Mouse (Mus musculus): ENCODE results near the gene Serpina3n. TPM values are rescaled to one million over a fixed set of nuclear protein-coding genes. Genes with fewer than 3 reads are reported as not detected.
A peak's percentile ranks its signal among the peaks of the same experiment; 100 is the strongest.
"Not testable (repeated sequence)": the region's sequence is repeated elsewhere in the genome, so short reads cannot be mapped to it uniquely, and the experiment has no call there.

Gene Serpina3n
- polyA plus RNA-seq, 1 experiment, result 0.94 TPM

DNA sequence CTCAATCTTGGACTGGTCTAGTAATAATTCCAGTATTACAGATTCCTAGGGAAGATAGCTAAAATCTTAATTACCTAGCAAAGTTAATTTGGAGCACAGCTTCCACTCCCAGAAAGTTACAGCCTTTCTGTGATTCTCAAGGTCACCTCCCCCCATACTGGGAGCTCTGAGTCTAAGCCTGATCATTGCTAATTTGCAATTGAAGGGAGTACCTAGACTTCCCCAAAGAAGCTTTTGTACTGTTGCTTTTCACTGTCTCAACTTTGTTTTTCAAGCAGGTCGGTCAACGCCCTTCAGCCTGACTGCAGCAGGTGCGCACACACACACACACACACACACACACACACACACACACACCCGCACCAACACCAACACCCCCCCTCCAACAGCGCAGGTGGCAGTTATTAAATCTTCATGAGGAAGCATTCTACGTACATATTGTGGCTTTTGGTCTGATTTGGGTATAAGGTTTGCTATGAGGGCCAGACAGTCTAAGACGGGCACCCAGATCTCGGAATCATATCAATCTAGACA, 25.4 kb upstream of the Serpina3n start:
- not testable (repeated sequence) for H3K36me3 ChIP-seq (ENCODE audit: control insufficient read depth, insufficient read depth, low read length, poor library complexity, severe bottlenecking); H3K27me3 ChIP-seq (ENCODE audit: control insufficient read depth, insufficient read depth, low read length, poor library complexity, severe bottlenecking); H3K4me3 ChIP-seq (ENCODE audit: low read depth, low read length); H3K4me1 ChIP-seq (ENCODE audit: control insufficient read depth, insufficient read depth, low read length)
- Histone ChIP-seq H3K9me3 (replicated peaks; ENCODE audit: control insufficient read depth, insufficient read depth, low read length, poor library complexity, severe bottlenecking) (peaks cover 20% of the 10 kb centered on the region), H3K27ac (ENCODE audit: insufficient read depth, low read length) (peak overlapping the region; percentile 95), H3K9ac (ENCODE audit: low read depth, poor library complexity, severe bottlenecking) (0 out of 2 replicates have a peak overlapping the region, but pooled peaks have one; percentile 25)
- peak; percentile 98 for TF ChIP-seq EP300 (IDR thresholded peaks at IDR 0.05; ENCODE audit: insufficient read depth, low read depth, low read length)

- H3K4me1 ChIP-seq (ENCODE audit: control insufficient read depth, insufficient read depth, low read length); H3K4me3 ChIP-seq (ENCODE audit: low read depth, low read length); H3K27me3 ChIP-seq (ENCODE audit: control insufficient read depth, insufficient read depth, low read length, poor library complexity, severe bottlenecking); H3K9ac ChIP-seq (ENCODE audit: low read depth, poor library complexity, severe bottlenecking); H3K27ac ChIP-seq (ENCODE audit: insufficient read depth, low read length): not testable (repeated sequence)
- H3K36me3 ChIP-seq (ENCODE audit: control insufficient read depth, insufficient read depth, low read length, poor library complexity, severe bottlenecking), result peaks cover 11% of the 10 kb centered on the region
- H3K9me3 ChIP-seq (replicated peaks; ENCODE audit: control insufficient read depth, insufficient read depth, low read length, poor library complexity, severe bottlenecking), result peaks cover 16% of the 10 kb centered on the region
Observed at GRCm38 (mm10) chr12:104385987-104386386, 20.5 kb upstream of the Serpina3n start.

DNA sequence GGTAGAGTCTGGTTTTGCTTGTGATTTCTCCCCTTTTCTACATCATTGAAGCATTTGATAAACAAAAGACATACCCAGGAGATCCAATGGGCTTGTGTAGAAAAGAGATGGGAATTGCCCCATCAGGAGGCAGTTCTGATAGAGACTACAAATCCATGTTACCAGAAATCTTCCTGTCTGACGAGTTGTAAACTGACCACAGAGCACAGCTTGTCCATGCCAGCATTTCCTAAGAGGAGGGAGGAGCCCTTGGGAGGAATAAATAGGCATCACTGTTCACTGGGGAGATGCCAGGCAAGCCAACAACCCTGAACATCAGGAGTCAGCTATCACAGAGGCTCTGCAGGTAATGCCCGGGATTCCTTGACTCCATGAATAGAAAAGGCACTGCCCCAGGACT, 19.7 kb upstream of the Serpina3n start:
- H3K27ac ChIP-seq (ENCODE audit: insufficient read depth, low read length), result not testable (repeated sequence)

GRCm38 (mm10) chr12:104388477-104388876, 18.1 kb upstream of the Serpina3n start:
- 0 out of 2 replicates have a peak, but pooled peaks cover 3% of the 10 kb centered on the region for H3K9me3 ChIP-seq (replicated peaks; ENCODE audit: control insufficient read depth, insufficient read depth, low read length, poor library complexity, severe bottlenecking)
- H3K4me3 ChIP-seq (ENCODE audit: low read depth, low read length), result no peak overlapping the region

More for the DNA sequence above, 19.7 kb upstream of the Serpina3n start:
- Histone ChIP-seq H3K9me3 (replicated peaks; ENCODE audit: control insufficient read depth, insufficient read depth, low read length, poor library complexity, severe bottlenecking) (peaks cover 14% of the 10 kb centered on the region), H3K36me3 (ENCODE audit: control insufficient read depth, insufficient read depth, low read length, poor library complexity, severe bottlenecking) (peaks cover 11% of the 10 kb centered on the region)
- not testable (repeated sequence) for H3K27me3 ChIP-seq (ENCODE audit: control insufficient read depth, insufficient read depth, low read length, poor library complexity, severe bottlenecking); H3K4me1 ChIP-seq (ENCODE audit: control insufficient read depth, insufficient read depth, low read length); H3K9ac ChIP-seq (ENCODE audit: low read depth, poor library complexity, severe bottlenecking); H3K4me3 ChIP-seq (ENCODE audit: low read depth, low read length)

DNA sequence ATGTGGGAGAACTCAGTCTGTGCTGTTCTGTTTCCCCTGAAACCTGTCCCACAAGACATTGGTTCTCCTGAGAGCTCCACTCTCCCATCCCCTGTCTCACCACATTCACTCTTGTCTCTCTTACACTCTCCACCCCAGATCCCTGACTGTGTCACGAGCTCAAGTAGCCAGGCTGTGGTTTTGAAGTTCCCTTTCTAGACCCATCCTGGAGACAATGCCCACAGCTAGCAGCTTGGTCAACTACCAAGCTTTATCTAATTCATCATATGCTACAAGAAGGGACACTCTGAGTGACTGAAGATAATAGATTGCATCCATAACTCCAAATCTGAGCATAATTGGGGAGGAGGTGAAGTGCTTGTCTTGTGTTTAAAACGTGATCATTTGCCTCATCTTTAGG, 15.5 kb upstream of the Serpina3n start:
- not testable (repeated sequence) for H3K9me3 ChIP-seq (replicated peaks; ENCODE audit: control insufficient read depth, insufficient read depth, low read length, poor library complexity, severe bottlenecking); H3K27ac ChIP-seq (ENCODE audit: insufficient read depth, low read length); H3K36me3 ChIP-seq (ENCODE audit: control insufficient read depth, insufficient read depth, low read length, poor library complexity, severe bottlenecking); H3K9ac ChIP-seq (ENCODE audit: low read depth, poor library complexity, severe bottlenecking); H3K27me3 ChIP-seq (ENCODE audit: control insufficient read depth, insufficient read depth, low read length, poor library complexity, severe bottlenecking); H3K4me3 ChIP-seq (ENCODE audit: low read depth, low read length); H3K4me1 ChIP-seq (ENCODE audit: control insufficient read depth, insufficient read depth, low read length)

More at GRCm38 (mm10) chr12:104388477-104388876, 18.1 kb upstream of the Serpina3n start:
- Histone ChIP-seq H3K27ac (ENCODE audit: insufficient read depth, low read length) (no peak overlapping the region), H3K4me1 (ENCODE audit: control insufficient read depth, insufficient read depth, low read length) (no peaks in the 10 kb centered on the region), H3K27me3 (ENCODE audit: control insufficient read depth, insufficient read depth, low read length, poor library complexity, severe bottlenecking) (no peaks in the 10 kb centered on the region), H3K36me3 (ENCODE audit: control insufficient read depth, insufficient read depth, low read length, poor library complexity, severe bottlenecking) (peaks cover 5% of the 10 kb centered on the region; the same call in 1 of the 2 replicates), H3K9ac (ENCODE audit: low read depth, poor library complexity, severe bottlenecking) (no peak overlapping the region)
- no peak for TF ChIP-seq EP300 (IDR thresholded peaks at IDR 0.05; ENCODE audit: insufficient read depth, low read depth, low read length)
- TF ChIP-seq POLR2A (IDR thresholded peaks at IDR 0.05; ENCODE audit: insufficient read depth, low read length), result no peak
- no peak for TF ChIP-seq CTCF (IDR thresholded peaks at IDR 0.05; ENCODE audit: low read depth, low read length)

- Histone ChIP-seq H3K36me3 (ENCODE audit: control insufficient read depth, insufficient read depth, low read length, poor library complexity, severe bottlenecking) (no peaks in the 10 kb centered on the region), H3K27ac (ENCODE audit: insufficient read depth, low read length) (no peak overlapping the region), H3K4me3 (ENCODE audit: low read depth, low read length) (no peak overlapping the region), H3K4me1 (ENCODE audit: control insufficient read depth, insufficient read depth, low read length) (no peaks in the 10 kb centered on the region), H3K9me3 (replicated peaks; ENCODE audit: control insufficient read depth, insufficient read depth, low read length, poor library complexity, severe bottlenecking) (no peaks in the 10 kb centered on the region), H3K9ac (ENCODE audit: low read depth, poor library complexity, severe bottlenecking) (no peak overlapping the region), H3K27me3 (ENCODE audit: control insufficient read depth, insufficient read depth, low read length, poor library complexity, severe bottlenecking) (no peaks in the 10 kb centered on the region)
- TF ChIP-seq EP300 (IDR thresholded peaks at IDR 0.05; ENCODE audit: insufficient read depth, low read depth, low read length), result no peak
- TF ChIP-seq CTCF (IDR thresholded peaks at IDR 0.05; ENCODE audit: low read depth, low read length), result no peak
- no peak for TF ChIP-seq POLR2A (IDR thresholded peaks at IDR 0.05; ENCODE audit: insufficient read depth, low read length)
Observed at GRCm38 (mm10) chr12:104403968-104404367, 2.6 kb upstream of the Serpina3n start.

DNA sequence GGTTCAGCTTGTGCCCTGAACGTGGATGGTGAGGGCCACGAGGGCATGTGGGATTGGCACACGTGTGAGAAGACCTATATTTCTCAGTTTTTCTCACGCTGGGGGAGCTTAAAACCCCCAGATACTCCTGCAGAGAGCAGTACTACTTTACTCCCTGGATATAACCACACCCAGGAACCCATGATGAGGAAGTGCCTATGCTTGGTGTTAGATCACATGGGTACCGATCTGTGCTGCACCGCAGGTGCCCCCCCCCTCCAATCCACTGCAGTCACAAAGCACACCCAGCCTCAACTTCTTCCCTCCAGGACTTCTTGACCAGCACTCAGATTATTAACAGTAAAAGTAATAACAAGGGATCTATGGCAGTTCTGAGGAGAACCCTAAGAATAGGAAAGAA, 6.0 kb downstream of the Serpina3n start:
- no peaks in the 10 kb centered on the region for H3K4me1 ChIP-seq (ENCODE audit: control insufficient read depth, insufficient read depth, low read length)

More for the DNA sequence above, 6.0 kb downstream of the Serpina3n start:
- no peak overlapping the region for H3K9ac ChIP-seq (ENCODE audit: low read depth, poor library complexity, severe bottlenecking)
- H3K27me3 ChIP-seq (ENCODE audit: control insufficient read depth, insufficient read depth, low read length, poor library complexity, severe bottlenecking), result no peaks in the 10 kb centered on the region
- H3K4me3 ChIP-seq (ENCODE audit: low read depth, low read length), result no peak overlapping the region
- no peak overlapping the region for H3K27ac ChIP-seq (ENCODE audit: insufficient read depth, low read length)
- no peaks in the 10 kb centered on the region for H3K9me3 ChIP-seq (replicated peaks; ENCODE audit: control insufficient read depth, insufficient read depth, low read length, poor library complexity, severe bottlenecking)
- H3K36me3 ChIP-seq (ENCODE audit: control insufficient read depth, insufficient read depth, low read length, poor library complexity, severe bottlenecking), result no peaks in the 10 kb centered on the region
- TF ChIP-seq EP300 (IDR thresholded peaks at IDR 0.05; ENCODE audit: insufficient read depth, low read depth, low read length) (no peak), POLR2A (IDR thresholded peaks at IDR 0.05; ENCODE audit: insufficient read depth, low read length) (no peak), CTCF (IDR thresholded peaks at IDR 0.05; ENCODE audit: low read depth, low read length) (no peak)

All from ES-Bruce4 (cell line).